Mouse (Mus musculus) fat pad, adult 2 months (tissue): ENCODE measurements around the gene Fancd2.

Source experiments
- DNase-seq: peaks from one replicate; pipeline ENCODE4 v3.0.0-alpha.2; 2011; ENCODE audit warnings: low read depth, low spot score; ENCODE audit errors: extremely low read depth

The Fancd2 gene

DNA sequence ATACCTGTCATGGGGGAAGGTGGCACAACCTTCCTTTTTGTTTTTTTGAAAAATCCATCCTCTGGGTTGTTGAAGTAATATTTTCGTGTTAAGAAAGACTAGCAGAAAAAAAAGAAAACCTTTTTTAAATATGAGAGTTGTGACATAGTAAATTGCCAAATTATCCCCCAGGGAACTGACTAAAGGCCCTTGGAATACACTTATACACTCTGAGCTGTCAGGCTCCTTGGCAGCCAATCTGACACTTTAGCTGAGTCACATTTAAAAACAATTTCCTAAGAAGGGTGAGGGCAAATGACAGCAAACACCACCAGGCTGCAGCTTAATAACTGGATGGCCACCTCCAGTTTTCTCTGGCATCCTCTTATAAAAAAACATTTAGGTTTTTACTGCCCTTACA, 9.2 kb upstream of the Fancd2 start:
- DNase-seq = peak; percentile 96

DNA sequence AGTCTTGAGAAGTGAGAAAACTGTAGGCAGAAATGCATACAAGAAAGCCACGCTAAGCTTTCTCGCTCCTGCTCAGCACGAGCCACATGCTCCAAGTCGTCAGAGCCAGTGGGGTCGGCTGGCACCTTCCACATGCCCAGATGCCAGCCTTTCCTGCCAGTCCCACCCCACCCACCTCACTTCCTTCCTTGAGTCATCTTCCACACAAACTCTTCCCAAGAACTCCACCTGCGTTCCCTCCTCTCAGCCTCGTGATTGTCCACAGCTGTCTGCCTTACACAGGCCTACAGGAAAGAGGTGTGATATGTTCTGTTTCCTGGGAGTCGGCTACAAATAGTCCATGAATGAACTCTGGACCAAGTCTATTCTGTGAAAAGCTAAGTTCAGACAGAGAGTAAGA, 8.1 kb upstream of the Fancd2 start:
- no peak for DNase-seq

GRCm38 (mm10) chr6:113531840-113532404, 440 bp downstream of the Fancd2 start:
- no peak for DNase-seq

DNA sequence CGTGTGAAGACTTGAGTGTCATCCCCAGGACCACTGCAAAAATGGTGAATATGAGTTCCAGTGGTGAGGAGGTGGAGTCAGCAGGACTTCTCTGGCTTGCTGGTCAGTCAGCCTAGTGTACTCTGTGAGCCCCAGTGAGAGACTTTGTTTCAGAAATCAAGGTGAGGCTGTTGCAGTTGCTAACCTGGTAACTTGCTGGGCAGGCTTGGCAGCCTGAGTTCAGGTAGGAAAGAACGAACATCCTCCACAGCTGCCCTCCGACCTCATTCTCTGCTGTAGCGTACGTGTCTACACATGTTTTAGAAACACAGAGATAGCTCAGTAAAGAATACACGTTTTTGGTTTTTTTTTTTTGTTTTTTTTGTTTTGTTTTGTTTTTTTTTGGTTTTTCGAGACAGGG, 3.4 kb downstream of the Fancd2 start:
- DNase-seq = no peak

- no peak for DNase-seq
Measured at GRCm38 (mm10) chr6:113541610-113542009, 10.1 kb downstream of the Fancd2 start.

DNA sequence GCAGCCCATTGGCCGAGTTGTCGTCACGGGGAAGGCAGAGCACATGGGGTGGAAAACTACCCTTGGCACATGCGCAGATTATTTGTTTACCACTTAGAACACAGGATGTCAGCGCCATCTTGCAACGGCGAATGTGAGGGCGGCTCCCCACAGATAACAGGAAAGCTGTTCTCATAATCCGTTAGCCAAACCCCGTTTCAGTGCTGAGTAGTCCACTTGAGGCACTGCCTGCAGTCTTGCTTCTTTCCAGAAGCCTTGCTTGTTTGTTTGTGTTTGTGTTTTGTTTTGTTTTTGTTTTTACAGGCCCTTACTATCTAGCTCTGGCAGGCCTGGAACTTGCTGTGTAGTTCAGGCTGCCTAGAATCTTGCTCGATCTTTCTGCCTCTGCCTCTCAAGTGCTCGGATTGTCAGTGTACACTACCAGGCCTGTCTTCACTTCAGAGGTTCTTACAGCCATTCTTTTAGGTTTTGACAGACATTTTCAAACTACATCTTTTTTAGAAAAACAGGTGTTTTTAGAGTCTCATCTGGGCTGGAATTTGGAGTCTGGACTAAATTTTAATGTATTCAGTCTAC, 12.5 kb downstream of the Fancd2 start:
- no peak for DNase-seq

DNA sequence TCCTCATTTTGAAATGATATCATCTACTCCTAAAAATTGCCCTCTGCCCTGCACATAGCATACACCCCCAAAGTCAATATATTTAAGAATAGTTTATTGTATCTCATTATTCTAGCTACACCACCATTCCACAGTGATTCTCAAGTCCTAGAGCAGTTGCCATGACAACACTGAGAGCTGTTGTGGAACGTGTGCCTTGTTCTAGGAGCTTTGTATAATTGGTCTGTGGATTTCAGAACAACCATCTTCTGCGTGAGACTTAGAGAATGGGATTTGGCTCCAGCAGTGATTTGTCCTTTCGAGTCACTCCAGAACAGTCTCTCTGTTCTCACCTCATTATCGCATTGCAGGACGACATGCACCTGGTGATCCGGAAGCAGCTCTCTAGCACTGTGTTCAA, 28.3 kb downstream of the Fancd2 start:
- DNase-seq = no peak

GRCm38 (mm10) chr6:113564557-113564956, 33.1 kb downstream of the Fancd2 start:
- no peak for DNase-seq

- DNase-seq = no peak
Measured at GRCm38 (mm10) chr6:113576044-113576443, 44.6 kb downstream of the Fancd2 start.

GRCm38 (mm10) chr6:113579306-113579705, 47.8 kb downstream of the Fancd2 start:
- no peak for DNase-seq

DNA sequence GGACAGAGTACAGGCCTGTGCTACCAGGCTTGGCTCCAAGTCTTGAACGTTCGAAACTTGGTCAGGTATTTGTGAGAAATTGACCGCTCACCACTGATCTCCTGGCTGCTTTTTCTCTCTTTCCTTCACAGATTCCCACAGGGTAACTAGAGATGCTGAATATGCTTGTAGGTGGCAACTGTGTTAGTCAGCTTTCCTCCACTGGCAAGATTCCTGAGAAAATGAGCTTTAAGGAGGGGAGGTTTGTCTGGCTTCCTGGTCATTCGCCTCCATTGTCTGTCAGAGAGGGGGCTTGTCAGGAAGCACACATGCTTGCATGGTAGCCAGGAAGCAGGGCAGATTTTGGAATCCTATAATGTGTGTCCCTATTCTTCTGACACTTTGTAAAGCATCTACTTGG, 51.5 kb downstream of the Fancd2 start:
- DNase-seq = no peak

DNA sequence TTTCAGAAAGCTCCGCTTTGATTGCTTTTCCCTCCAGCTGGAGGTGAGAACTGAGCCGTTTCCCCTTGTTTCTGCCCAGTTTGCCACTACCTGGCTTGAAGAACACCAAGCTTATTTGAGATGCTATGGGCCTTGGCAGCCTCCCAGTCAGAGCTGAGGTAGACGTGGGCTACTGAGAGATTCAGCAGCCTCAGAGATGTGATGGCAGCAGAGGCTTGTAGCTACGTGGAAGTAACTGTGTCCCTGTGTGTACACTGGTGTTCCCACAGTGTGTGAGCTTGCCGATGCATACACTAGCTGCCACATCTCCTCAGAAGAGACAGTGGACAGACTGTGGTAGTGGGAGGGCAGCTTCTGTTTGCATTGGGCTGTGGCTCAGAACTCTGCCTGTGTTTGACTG, 53.6 kb downstream of the Fancd2 start:
- no peak for DNase-seq

GRCm38 (mm10) chr6:113586466-113587183, 55.1 kb downstream of the Fancd2 start:
- DNase-seq = no peak

GRCm38 (mm10) chr6:113592637-113593036, 61.2 kb downstream of the Fancd2 start:
- no peak for DNase-seq

DNA sequence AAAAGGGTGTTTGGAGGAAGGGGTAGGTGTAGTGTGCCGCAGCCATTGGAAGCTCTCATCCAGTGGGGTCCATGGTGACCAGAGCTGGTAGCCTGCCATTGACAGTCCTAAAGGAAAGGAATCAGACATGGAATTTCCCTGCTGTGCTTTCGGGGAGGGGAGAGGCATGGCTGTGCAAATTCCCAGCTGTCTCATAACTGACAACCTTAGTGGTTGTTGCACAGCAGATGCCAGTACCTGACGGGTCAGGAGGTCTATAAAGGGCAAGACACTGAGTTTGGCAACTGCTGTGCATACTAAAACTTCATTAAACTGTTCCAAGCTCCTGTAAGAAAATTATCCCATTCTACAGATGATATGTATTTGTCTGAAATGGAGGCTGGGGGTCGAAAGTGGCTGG, 66.5 kb downstream of the Fancd2 start:
- no peak for DNase-seq

DNA sequence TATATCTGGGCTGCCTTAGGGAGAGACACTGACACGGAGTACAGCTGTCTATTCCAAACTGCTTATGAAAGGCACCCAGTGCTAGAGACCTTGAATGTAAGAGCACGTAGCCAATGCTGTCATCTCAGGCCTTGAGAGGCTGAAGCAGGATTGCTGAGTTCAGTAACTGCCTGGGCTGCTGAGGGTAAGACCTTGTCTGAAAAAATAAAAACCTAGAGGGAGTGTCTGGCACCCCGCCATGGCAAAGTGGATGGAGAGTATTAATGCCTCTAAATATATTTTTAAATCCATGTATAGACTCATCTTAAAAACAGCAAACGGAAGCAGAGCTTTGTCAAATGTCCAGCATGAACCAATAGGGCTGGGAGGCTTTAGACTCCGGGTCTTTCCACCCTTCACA, 68.4 kb downstream of the Fancd2 start:
- DNase-seq = no peak

GRCm38 (mm10) chr6:113600543-113601139, 69.2 kb downstream of the Fancd2 start, which contains the start of gene Fancd2os:
Gene Fancd2os, minus strand, starts transcription at chr6:113600715.
- DNase-seq = no peak

DNA sequence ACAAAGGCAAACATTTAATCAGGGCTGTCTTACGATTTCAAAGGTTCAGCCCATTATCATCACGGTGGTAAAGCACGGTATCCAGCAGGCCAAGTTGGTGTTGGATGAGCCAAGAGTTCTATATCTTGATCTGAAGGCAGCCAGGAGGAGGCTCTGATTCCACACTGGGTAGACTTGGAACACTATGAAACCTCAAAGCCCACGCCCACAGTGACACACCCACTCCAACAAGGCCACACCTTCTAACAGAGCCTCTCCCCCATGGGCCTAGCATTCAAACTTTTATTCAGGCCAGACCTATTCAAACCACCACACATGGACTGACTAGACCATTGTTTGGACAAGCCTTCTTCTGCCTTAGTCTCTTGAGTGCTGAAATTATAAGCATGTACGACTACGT, 71.3 kb downstream of the Fancd2 start:
- no peak for DNase-seq

GRCm38 (mm10) chr6:113603993-113604392, 72.5 kb downstream of the Fancd2 start:
- DNase-seq = no peak

- DNase-seq = no peak
Measured at GRCm38 (mm10) chr6:113604432-113605223, 73.1 kb downstream of the Fancd2 start, which contains the start of gene Brk1. Gene Brk1, plus strand, starts transcription at chr6:113604772.

DNA sequence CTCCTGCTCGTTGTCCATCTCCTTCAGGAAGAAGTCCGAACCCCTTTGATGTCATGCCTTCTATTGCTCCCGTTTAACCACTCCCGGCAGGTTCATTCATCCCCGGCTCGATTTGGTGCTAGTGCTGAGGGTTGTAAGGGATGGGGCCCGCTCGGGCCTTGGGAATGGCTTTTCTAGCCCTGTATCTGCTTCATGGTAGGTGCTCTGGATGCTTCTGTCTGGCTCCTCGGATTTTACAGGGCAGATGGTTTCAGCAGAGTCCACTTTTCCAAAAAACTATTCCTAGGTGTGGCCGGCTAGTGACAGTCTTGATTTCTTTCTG, 73.7 kb downstream of the Fancd2 start:
- DNase-seq = no peak
